Mouse (Mus musculus): Measurements from ENCODE around the gene Pex5. TPM values are rescaled to one million over a fixed set of nuclear protein-coding genes. Genes with fewer than 3 reads are reported as not detected.

Pex5 gene
- total RNA-seq (2021), result 100 to 1,000 TPM in 1 of 2 experiments, 10 to 100 TPM in 1; 93.1 to 104 TPM
- long read RNA-seq, experiment 1, transcript Pex5-202 (15 exons, 3,073 nt), result major isoform, 146 of 290 reads
- long read RNA-seq, experiment 1, transcript Pex5-201 (16 exons, 3,139 nt), result minor isoform, 76 of 290 reads
- long read RNA-seq, experiment 1, partial matches to known transcripts, result 27 of 290 reads
- long read RNA-seq, experiment 1, other reads (novel, unspliced or antisense), result 38 of 290 reads
- long read RNA-seq, experiment 2, transcript Pex5-201 (16 exons, 3,139 nt), result minor isoform, 18 of 133 reads
- long read RNA-seq, experiment 2, transcript Pex5-202 (15 exons, 3,073 nt), result major isoform, 57 of 133 reads
- long read RNA-seq, experiment 2, partial matches to known transcripts, result 27 of 133 reads
- long read RNA-seq, experiment 2, other reads (novel, unspliced or antisense), result 28 of 133 reads

GRCm38 (mm10) chr6:124414927-124415325 is at the start of gene Pex5:
Gene Pex5 (minus strand): TSS chr6:124415067.
- peak; percentile 97 for DNase-seq

DNA sequence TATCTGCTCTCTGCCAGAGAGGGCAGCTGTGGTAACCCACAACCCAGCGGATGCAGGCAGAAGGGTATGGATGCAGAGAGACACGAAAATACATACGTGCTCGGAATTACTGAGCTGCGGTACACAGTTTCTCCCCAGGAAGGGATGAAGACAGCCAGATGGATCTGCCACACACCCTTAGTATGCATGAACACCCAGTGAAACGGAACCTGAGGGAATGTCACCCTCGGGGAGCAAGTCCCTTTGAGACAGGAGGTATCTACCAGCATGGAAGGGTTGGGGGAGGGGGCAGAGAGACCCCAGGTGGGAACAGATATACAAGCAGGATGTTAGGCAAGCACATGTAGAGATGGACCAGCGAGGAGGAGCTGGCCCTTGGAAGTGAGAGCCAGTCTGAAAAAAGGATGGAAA is 49.0 kb upstream of the Pex5 start:
- no peak for DNase-seq

GRCm38 (mm10) chr6:124459388-124459787 is 44.5 kb upstream of the Pex5 start:
- no peak for DNase-seq

DNA sequence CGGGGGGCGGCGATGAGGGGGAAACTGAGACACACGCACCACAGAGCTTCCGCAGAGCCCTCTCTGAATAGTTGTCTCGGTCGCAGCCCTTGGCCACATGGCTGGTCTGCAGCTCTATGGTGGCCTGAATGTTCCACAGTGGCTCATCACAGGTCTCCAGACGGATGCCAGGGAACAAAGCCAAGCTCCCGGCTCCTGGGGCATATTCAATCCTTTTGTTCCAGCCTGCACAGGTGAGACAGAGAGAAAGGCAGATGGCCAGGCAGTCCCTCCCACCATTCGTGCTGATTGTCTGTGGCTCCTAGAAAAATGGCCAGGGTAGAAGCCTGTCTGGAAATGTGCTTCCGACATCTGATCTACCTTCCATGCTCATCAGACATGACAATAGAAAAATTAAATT is 43.6 kb upstream of the Pex5 start:
- DNase-seq, result no peak

GRCm38 (mm10) chr6:124457827-124458226 is 43.0 kb upstream of the Pex5 start:
- DNase-seq, result no peak

- DNase-seq, result no peak
Observed at GRCm38 (mm10) chr6:124456243-124456642, 41.4 kb upstream of the Pex5 start.

GRCm38 (mm10) chr6:124453756-124454155 is 38.9 kb upstream of the Pex5 start:
- peak; percentile 50 for DNase-seq

DNA sequence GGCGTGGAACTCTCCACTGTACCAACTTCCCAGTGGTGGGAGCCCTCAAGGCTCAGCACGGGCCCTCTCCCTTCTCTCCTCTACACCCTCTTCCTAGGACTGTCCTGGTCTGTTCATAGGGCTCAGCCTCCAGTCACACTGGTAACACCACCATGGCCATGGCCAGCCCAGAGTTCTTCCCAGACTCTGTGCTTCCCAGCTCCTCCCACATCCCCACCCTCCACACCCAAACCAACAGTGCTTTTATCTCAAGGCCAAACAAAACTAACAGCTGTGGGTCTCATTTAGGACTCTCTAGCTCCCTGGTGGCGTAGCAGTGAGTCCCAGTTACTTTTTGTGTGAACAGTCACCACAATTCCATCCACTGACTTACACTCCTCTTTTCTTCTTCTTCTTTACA is 37.1 kb upstream of the Pex5 start:
- no peak for DNase-seq

DNA sequence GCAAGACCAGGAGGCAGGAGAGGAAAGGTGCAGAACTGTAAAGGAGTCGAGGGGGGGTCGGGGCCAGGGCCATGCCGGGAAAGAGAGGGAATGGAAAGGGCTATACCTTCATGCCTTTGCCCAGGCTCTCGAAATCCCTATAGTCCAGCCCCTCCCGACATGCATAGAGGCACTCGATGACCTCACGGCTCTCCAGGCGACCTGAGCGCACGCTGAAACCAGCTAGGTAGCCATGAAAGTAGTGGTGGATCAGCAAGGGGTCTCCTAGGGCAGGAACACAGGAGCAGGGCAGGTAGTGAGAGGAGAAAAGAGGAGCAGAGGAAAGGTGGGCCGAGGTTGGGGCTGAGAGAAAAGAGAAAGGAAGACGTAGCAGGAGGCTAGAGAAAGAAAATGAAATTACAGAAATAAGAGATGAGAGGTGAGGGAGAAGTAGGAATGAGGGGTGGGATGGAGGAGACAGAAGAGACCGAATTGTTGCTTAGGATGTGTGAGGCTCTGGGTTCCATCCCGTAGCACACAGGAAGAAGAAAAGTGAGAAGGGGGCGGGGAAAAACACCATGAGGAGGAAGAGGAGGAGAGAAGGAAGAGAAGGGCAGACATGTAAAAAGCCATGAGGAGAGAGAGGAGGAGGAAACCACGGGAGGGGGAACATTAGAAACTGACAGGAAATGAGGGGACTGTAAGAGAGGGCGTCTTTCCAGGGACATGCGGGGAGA is 35.0 kb upstream of the Pex5 start:
- DNase-seq, result no peak

- DNase-seq, result no peak
Observed at GRCm38 (mm10) chr6:124448959-124449667, 34.2 kb upstream of the Pex5 start.

DNA sequence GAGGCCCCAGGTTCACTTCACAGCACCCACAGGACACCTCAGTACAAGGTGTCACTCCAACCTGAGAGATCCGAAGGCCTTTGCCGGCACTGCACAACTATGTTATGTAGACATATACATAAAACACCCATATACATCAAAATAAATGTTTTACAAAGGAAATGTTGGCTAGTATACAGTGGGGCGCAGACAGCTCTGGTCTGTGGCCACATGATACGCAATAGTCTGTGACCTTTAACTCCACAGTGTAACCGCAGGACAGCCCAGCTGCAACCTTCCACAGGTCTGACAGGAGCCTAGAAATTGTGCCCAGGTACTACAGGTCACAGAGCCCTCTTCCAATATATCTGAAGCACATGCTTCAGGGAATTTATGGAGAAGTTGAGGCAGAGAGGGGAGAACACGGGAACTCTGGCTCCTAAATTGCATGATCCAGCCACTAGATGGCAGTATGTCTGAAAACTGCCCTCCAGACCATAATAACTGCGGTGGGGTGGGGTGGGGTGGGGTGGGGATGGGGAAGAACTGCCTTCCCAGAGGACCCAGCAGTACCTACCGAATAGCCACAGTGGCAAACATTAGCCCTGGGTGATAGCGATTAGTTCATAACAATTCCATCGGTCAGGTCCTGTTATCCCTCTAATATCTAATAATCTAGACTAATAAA is 33.5 kb upstream of the Pex5 start:
- no peak for DNase-seq

DNA sequence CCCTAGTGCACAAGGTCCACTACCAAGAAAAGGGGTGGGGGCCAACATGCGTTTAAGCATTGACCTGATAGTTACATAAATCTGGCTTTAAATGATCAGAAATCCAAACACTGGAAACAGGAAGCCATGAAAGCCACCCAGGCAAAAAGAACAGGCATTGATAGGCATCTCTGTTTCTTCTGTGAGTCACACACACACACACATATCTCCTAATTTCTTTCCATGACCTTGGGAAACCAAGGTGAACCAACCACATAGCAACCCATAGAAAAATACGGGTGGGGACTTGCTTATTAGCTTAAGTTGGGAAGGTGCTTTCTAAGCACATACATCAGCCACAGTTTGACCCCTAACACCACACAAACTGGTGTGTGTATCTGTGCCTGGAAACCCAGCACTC is 32.5 kb upstream of the Pex5 start:
- no peak for DNase-seq

DNA sequence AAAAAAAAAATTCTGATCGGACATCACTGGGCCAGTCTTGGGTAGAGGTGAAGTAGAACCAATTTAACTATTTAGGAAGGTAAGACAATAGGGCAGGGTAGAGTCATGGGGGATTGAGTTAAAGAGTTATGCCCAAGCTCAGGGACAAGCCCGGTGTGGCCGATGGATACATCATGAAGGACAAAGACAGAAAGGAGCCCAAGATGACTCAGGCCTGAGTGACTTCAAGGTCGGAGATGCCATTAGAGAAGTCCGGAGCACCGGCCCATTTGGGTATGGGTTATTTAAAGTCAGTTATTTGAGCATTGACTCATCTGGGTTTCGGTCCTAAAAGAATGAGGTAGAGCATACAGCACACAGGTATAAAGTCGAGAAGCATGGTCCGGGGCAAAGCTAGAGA is 31.6 kb upstream of the Pex5 start:
- DNase-seq, result no peak

DNA sequence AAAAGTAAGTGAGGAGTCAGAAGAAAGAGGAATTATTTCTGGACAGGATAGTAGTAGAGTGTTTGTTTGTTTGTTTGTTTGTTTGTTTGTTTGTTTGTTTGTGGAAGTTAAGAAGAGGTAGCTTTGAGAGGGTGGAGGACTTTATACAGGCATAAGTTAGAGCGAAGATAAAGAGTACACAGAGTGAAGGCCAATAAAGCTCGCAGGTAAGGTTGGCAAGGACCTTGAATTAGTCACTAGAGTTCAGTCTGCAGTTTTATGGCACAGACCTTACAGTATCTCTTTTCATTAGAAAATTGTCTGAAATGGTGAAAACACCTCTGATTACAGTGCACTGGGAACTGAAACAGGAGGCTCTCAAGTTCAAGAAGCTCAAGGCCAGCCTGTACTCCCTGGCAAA is 31.2 kb upstream of the Pex5 start:
- no peak for DNase-seq

- no peak for DNase-seq
Observed at GRCm38 (mm10) chr6:124443338-124443737, 28.5 kb upstream of the Pex5 start.

DNA sequence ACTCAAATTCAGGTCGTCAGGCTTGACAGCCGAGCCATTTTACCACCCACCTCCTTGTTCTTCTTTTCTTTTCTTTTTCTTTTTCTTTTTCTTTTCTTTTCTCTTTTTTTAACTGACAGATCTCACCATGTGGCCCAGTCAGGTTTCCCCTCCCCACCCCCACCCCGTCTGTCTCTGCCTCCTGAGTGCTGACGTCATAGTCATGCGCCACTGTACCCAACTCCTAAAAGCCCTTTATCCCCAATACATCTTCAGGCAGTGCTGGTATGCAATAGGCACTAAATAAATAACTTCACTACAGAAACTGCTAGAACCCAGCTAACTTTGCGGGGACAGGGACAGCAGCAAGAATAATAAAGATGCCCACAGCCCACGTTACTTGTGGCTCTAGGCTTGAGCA is 21.4 kb upstream of the Pex5 start:
- DNase-seq, result no peak

DNA sequence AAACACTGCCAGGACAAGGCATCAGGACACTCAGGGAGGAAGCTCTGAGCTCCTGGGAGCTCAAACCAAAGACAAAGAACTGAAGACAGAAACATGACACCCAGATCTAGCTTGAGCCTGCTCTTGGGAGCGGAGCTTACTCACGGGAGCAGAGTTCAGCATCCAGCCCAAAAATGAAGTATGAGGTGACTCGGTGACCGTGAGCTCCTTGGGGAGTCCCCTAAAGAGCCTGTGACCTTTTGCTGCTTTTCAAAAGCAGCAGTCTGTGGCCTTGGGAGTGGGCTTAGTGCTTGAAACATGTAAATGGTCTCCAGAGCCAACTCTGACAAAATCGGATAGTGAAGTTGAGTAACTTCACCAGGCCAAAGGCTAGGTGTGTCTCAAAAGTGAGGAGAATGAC is 20.3 kb upstream of the Pex5 start:
- DNase-seq, result peak; percentile 62

DNA sequence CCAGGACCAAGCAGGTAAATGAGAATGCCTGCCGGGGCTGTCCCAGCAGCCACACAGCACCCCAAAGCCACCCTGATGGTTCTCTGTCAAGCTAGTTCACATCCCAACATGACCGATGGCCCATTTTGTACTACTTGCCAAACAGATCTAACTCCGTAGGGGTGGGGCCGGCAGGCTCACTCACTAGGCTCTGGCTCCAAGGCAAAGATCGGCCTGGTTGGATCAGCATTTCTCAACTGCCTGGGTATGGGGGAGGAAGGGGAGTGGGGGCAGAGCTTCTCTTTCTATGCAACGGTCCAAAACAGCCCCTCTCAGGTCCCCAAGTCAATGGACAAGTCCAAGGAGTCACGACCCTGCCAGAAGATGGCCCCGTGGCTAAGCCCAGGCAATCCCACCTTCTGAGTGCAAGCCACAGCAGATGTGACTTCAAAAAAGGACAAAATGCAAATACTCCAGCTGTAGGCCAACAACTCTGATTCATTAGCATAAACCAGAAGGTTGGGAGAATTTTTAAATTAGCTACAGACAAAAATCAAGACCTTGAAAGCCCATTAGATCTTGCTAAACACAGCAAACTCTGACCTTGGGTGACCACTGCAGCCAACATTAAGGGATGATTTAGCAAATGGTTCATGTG is 18.9 kb upstream of the Pex5 start:
- DNase-seq, result peak; percentile 65

- no peak for DNase-seq
Observed at GRCm38 (mm10) chr6:124430784-124431495, 16.1 kb upstream of the Pex5 start.

DNA sequence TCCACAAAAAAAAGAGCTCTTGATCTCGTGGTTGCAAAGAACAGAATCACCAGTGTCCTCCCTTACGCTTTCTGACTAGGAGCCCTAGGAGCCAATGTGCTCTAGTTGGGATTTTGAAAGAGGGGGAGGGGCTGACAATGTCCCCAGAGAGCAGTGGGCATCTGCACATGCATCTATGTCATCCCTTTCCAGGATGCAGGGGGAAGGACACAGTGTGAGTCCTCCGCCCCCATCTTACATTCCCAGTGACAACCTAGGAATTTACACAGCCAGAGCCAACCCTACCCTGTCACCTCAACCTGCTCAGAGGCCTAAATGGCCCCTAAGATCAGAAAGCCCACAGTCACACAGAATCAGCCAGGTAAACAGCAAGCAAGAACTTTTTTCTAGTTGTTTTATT is 15.5 kb upstream of the Pex5 start:
- DNase-seq, result no peak

Measured in adrenal gland, postnatal 10 days (tissue).